Mouse (Mus musculus): ENCODE results near the gene Slxl1.
"Not testable (repeated sequence)": the region's sequence is repeated elsewhere in the genome, so short reads cannot be mapped to it uniquely, and the experiment has no call there.

Gene Slxl1

DNA sequence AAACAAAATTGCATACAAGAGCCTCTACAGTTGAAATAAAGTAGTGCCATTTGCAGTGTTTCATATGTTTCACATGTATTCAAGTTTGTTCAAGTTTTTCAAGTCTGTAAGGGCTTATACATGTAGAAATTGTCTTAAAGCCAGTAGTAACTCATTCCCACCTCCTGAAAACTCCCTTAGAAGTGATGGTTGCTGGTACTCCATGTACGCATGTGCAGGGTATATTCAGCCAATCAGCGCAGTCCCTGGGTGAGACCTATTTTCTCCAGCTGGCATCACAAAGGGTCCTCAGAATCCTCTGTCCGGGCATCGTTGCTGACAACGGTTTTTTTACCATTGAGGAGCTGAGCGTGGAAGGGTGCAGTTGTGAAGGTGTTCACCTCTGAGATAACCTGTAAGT, at the start of gene Slxl1:
Gene Slxl1, plus strand, starts transcription at position 301 of the 400 bp plus-strand sequence.
- DNase-seq (ENCODE audit: low read depth, low spot score), result not testable (repeated sequence)
